Mouse (Mus musculus): Measurements from ENCODE around the gene 4930402F06Rik.

The 4930402F06Rik gene

DNA sequence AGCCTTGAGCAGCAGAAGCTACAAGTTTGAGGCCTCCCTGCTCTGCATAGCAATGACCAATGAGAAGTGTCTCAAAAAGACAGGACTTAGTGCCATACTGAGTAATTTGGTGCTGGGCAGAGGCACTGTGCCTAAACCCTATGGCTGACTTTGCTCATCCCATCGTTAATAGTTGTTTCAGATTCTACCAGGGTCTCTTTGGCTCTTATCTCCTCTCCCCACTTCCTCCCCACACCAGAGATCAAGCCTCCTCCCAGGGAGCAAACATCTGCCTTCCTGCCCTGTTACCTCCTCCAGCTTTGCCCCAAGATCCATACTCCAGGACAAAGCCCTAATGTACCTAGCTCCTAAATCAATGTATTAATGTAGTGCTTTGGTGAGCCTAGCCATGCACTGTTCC lies 20.3 kb upstream of the 4930402F06Rik start:
- no peak for DNase-seq (ENCODE audit: low spot score)

DNA sequence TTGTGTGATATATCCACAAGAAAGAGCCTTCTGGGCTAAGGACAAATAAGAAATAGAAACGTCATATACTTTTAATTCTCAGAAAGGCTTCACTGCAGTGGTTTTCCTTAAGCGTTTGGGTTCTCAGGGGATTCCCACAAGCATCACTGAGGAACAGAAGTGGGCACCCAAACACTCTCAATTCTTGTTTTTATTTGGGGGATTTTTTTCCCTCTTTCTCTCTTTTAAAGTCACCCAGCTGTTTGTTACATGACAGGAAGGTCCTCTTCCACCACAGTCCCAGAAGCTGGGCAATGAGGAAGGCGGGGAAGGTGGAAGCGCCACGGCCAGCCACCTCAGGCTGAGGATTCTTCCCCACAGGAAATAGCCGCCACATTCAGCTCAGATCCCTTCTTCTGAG lies 19.5 kb upstream of the 4930402F06Rik start:
- DNase-seq (ENCODE audit: low spot score) = no peak

- no peak for DNase-seq (ENCODE audit: low spot score)
Observed at GRCm38 (mm10) chr2:35412810-35413209, 15.8 kb upstream of the 4930402F06Rik start.

GRCm38 (mm10) chr2:35412246-35412645 lies 15.3 kb upstream of the 4930402F06Rik start:
- DNase-seq (ENCODE audit: low spot score) = no peak

DNA sequence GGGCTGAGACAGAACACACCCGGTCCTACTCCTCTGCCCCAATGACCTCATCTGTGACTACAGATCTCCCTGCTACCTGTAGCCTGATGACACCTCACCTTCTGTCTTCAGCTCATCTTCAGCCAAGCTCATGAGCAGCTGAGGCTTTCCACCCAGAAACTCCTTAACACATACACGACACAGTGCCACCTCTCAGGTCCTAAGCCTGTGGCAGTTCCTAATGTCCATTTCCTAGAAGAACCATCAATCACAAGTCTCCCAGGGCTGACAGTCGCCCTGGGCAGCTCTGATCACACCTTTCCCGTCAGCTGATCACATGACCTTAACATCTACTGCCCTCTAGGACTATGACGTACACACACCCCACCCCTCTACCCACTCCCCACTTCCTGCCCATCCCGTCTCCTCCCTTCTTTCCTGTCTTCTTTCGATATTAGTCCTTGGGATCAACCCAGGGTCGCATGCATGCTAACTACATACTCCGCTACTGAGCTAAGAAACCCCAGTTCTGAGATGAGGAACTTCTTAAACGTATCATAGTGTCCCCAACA lies 14.7 kb upstream of the 4930402F06Rik start:
- no peak for DNase-seq (ENCODE audit: low spot score)

DNA sequence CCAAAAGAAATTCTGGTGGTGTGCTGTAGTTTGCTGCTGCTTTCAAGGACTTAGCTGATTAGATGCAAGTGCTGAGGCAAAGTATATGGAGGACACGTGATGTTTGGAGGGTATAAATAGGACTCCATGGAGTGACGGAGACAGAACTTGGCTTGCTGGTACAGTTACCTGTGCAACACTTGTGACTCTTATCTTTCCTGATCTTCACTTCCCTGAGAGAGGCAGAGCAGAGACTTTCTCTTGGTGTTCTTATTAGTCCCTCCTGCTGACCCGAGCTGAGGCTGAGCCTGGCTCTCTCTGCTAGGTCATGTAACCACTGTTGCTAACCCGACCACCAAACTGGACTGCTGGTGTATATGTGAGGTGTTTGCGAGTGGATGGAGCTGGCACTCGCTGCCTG lies 12.5 kb upstream of the 4930402F06Rik start:
- no peak for DNase-seq (ENCODE audit: low spot score)

- DNase-seq (ENCODE audit: low spot score) = no peak
Observed at GRCm38 (mm10) chr2:35408409-35409110, 11.6 kb upstream of the 4930402F06Rik start.

GRCm38 (mm10) chr2:35407878-35408277 lies 10.9 kb upstream of the 4930402F06Rik start:
- no peak for DNase-seq (ENCODE audit: low spot score)

DNA sequence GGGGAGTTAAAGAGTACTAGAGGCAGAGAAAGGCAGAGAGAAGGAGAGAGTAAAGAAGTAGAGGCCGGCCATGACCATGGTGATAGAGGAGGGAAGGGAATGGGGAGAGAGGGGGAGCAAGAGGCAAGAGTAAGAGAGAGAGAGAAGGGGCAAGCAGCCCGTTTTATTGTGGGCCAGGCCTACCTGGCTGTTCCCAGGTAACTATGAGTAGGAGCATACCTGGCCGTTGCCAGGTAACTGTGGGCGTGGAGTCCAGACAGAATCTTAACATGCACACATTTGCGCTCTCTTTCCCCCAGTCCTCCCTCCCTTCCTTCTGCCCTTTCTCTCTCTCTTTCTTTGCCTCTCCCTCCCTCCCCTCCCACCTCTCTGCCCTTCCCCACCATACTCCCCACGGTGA lies 10.3 kb upstream of the 4930402F06Rik start:
- DNase-seq (ENCODE audit: low spot score) = no peak

DNA sequence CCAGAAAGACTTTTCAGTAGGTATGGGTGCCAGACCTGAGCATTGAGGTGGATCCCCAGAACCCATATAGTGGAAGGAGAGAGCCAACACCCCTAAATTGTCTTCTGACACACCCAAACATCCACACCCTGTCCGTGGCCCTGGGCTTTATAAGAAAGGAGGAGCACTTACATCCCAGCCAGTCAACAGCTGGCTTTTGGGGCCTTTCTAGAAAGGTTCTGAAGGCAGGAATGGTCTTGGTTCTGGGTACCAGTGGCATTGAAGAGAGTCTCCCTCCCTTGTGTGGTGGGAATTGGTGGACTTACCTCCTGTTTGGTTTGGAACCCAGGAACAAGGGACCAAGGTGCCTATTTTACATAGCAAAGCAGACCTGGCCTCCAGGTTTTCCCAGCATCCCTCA lies 9.6 kb upstream of the 4930402F06Rik start:
- DNase-seq (ENCODE audit: low spot score) = no peak

GRCm38 (mm10) chr2:35402391-35402790 lies 5.4 kb upstream of the 4930402F06Rik start:
- DNase-seq (ENCODE audit: low spot score) = no peak

DNA sequence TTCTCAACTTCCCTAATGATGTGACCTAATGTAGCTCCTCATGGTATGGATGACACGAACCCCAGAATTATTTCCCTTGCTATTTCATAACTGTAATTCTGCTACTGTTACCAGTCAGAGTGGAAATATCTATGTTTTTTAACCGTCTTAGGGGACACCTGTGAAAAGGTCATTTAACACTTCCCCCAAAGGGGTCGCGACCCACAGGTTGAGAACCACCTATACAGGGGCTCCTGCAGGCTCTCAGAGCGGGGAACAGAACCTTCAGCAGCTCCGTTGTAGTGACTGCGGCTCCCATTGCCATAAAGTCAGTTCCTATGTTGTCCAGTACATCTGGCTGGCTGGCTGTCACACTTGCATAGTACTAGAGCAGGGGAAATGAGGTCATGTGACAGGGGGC lies 3.8 kb upstream of the 4930402F06Rik start:
- DNase-seq (ENCODE audit: low spot score) = no peak

GRCm38 (mm10) chr2:35398184-35398828 lies 1.3 kb upstream of the 4930402F06Rik start:
- no peak for DNase-seq (ENCODE audit: low spot score)

DNA sequence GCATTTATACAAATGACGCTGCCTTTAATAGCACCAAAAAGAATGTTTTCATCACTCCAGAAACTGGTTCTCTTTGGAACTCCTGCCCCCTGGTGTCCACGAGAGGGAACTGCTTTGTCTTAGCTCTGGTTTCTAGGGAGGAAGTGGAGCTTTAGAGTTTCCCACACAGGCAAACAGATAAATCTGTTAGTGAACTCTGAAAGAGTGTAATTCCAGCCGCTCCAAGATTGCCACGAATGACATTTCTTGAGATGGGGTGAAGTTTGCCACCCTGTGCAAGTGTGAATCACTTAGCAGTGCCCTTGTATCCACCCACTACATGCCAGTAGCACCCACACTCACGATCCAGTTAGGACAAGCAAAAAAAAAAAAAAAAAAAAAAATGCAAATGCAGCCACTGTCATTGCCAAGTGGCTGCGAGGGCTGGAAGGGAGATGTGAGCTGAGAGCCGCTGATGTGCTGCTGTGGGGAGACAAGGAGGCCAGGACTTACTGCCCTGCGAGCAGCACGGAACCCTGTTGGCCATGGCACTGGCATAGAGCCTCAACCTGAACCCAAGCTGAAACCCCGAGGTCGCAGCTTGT lies 707 bp upstream of the 4930402F06Rik start:
- peak; percentile 76 for DNase-seq (ENCODE audit: low spot score)

DNA sequence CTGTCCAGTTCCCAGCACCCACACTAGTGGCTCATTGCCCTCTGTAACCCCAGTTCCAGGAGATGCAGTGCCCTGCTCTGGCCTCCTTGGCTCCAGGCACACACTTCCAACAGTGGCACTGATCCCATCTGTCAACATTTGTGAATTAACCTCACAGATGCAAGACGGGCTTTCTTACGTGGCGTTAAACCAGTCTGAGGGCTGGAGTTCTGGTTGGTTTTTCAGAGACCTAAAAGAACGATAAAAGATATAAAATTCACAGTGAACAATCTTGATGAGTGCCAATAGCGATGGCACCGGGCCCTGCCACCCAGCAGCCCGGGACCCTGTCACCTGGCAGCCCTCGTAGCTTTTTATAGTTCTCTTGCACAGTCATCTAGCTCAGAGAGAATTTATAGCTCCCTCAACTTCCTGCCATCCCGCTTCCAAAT lies 11.5 kb downstream of the 4930402F06Rik start:
- no peak for DNase-seq (ENCODE audit: low spot score)

- DNase-seq (ENCODE audit: low spot score) = no peak
Observed at GRCm38 (mm10) chr2:35379306-35379705, 17.7 kb downstream of the 4930402F06Rik start.

DNA sequence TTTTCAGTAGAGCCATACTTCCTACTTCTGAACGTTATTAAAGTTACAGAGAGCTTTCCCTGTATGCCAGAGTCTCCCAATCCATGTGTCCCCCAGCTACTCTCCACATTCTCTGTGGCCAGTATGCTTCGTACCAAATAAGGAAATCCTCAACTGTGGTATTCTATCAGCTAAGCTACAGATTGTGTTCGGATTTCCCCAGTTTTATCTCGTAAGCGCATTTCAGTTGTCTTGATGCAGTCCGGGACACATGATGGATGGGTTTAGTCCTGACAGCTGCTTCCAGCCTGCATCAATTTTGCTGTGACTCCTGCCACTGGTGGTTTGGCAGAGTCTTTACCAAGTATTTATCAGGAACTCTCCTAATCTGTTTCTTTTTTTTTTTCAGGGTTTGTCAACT lies 19.4 kb downstream of the 4930402F06Rik start:
- DNase-seq (ENCODE audit: low spot score) = no peak

GRCm38 (mm10) chr2:35373003-35373402 lies 24.0 kb downstream of the 4930402F06Rik start:
- peak; percentile 70 for DNase-seq (ENCODE audit: low spot score)

GRCm38 (mm10) chr2:35370686-35371085 lies 26.3 kb downstream of the 4930402F06Rik start:
- DNase-seq (ENCODE audit: low spot score) = no peak

DNA sequence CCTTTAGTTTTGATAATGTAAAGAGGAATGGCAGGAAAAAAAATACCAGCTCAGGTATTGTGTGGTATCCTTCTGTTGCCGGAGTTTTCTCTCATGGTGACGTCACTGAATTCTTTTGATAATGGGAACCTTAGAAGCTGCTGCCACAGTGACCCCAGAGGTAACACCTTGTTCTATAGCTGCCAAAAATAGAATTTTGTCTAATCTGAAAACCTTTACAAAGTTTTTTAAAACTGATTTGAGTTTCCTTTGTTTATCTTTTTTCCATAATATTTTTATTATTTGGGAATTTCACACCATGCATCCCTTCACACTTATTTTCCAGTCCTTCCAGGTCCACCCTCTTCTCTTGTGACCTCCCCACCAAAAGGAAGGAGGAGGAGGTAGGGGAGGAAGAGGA lies 29.3 kb downstream of the 4930402F06Rik start, which contains the start of gene 4930568D16Rik:
Gene 4930568D16Rik, minus strand, starts transcription at position 101 of the 400 bp plus-strand sequence.
- no peak for DNase-seq (ENCODE audit: low spot score)

GRCm38 (mm10) chr2:35349184-35349583 lies 47.8 kb downstream of the 4930402F06Rik start:
- DNase-seq (ENCODE audit: low spot score) = peak; percentile 72

GRCm38 (mm10) chr2:35345984-35346383 lies 51.0 kb downstream of the 4930402F06Rik start:
- DNase-seq (ENCODE audit: low spot score) = no peak

DNA sequence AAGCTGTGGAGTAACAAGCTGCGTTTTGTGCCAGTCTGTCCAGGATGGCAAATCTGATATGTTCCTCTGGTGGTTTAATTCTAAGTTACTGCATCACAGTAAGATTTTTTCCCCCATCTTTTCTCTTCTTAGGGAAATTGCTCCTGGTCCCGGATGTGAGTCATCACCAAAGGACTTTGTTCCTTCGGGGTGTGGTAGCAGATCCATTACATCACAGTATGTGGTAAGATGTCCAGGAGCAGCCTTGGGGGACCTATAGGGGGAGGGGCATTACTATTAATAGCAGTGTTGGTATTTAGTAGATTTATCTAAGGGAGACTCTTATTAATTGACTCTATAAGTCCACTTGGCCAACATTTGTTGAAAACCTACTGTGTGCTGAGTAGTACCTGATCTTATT lies 54.4 kb downstream of the 4930402F06Rik start:
- DNase-seq (ENCODE audit: low spot score) = no peak

All from retina, embryonic 14.5 days (tissue).